Comparison of ENCODE assay signal across 11 mouse cellular contexts in the genomic region with DNA sequence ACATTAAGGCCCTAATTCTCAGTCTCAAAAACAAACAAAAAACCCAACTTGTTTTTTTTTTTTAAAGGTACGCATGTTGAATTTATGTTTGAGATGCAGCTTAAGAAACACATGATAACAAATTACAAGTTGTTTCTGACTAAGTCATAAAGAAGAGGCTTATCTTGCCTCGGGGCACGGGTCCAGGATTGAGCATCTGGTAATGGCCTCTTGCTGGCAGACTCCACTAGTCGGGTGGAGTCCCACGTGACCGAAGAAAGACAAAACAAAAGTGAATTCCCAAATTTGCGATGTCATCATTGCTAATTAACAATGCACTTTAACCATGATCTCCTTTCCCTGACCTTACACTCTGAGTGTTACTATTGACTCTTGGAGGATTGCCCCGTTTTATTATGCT. TPM values are rescaled to one million over a fixed set of nuclear protein-coding genes. Genes with fewer than 3 reads are reported as not detected.
A peak's percentile ranks its signal among the peaks of the same experiment; 100 is the strongest.
DNase-seq lines count a peak whose midpoint lies in the region; ATAC-seq and TF ChIP-seq lines count a peak whose summit lies in the region.
"Had no signal": no experiment of that assay in that cellular context is flagged by ENCODE, and none has a peak within 500 bp of the region (broad histone marks: within the 10 kb centered on the region; RNA-seq: fewer than 3 reads in every experiment).

No protein-coding gene starts in this region.

- no peaks in the 10 kb centered on the region for H3K27me3 ChIP-seq in limb, embryonic 14.5 days (ENCODE audit: control insufficient read depth, insufficient read depth, low read length)
- no peaks in the 10 kb centered on the region for H3K27me3 ChIP-seq in limb, embryonic 10.5 days (ENCODE audit: low read depth, poor library complexity, severe bottlenecking)
- H3K27me3 ChIP-seq: embryonic facial prominence, embryonic 13.5 days; liver, embryonic 13.5 days had no signal

- no peak overlapping the region for H3K27ac ChIP-seq in limb, embryonic 14.5 days (replicated peaks; ENCODE audit: low read depth, low read length)
- H3K27ac ChIP-seq in limb, embryonic 10.5 days: no peak overlapping the region
- H3K27ac ChIP-seq in left cerebral cortex, adult 2 months: no peak overlapping the region
- H3K27ac ChIP-seq: embryonic facial prominence, embryonic 13.5 days; hindbrain, embryonic 10.5 days; liver, embryonic 13.5 days had no signal

- WGBS in limb, embryonic 14.5 days: 83% methylated on average over 8 of the region's 8 CpGs
- WGBS in limb, embryonic 10.5 days: 85% methylated on average over 8 of the region's 8 CpGs

- peak; percentile 71 to 77 for DNase-seq in adrenal gland, adult (ENCODE audit: inconsistent age in 2 of 2, low spot score in 1 of 2)
- no peak for DNase-seq in adrenal gland, postnatal 4 days (ENCODE audit: low spot score in 2 of 2)
- DNase-seq in limb, embryonic 14.5 days (ENCODE audit: low spot score): peak; percentile 36
- no peak for DNase-seq in limb, embryonic 10.5 days (ENCODE audit: low spot score)
- peak; percentile 81 to 88 for DNase-seq in heart, adult 9 months (ENCODE audit: low spot score in 2 of 2)
- peak; percentile 72 for DNase-seq in skeletal muscle tissue, adult 2 months (ENCODE audit: low read depth, low spot score)
- no peak for DNase-seq in neural tube, embryonic 10.5 days (ENCODE audit: extremely low spot score, low spot score)
- DNase-seq in left cerebral cortex, adult 2 months (ENCODE audit: extremely low spot score in 1 of 2, low spot score in 2 of 2): no peak
- DNase-seq: liver, embryonic 13.5 days had no signal

- peaks cover 9% of the 10 kb centered on the region for H3K4me1 ChIP-seq in limb, embryonic 14.5 days (ENCODE audit: control insufficient read depth, insufficient read depth, low read length)
- H3K4me1 ChIP-seq in limb, embryonic 10.5 days: no peaks in the 10 kb centered on the region
- H3K4me1 ChIP-seq: embryonic facial prominence, embryonic 13.5 days; hindbrain, embryonic 10.5 days had no signal

- no peak for TF ChIP-seq POLR2A in limb, embryonic 14.5 days (IDR thresholded peaks at IDR 0.05; ENCODE audit: borderline replicate concordance, extremely low read depth, insufficient read depth, insufficient read length)

- ATAC-seq in limb, embryonic 14.5 days (ENCODE audit: low FRiP score, low read depth): no peak

- no peaks in the 10 kb centered on the region for H3K36me3 ChIP-seq in limb, embryonic 14.5 days (ENCODE audit: control insufficient read depth, insufficient read depth, low read length)
- no peaks in the 10 kb centered on the region for H3K36me3 ChIP-seq in limb, embryonic 10.5 days
- H3K36me3 ChIP-seq: embryonic facial prominence, embryonic 13.5 days; hindbrain, embryonic 10.5 days; liver, embryonic 13.5 days had no signal

- no peaks in the 10 kb centered on the region; the same call in 1 of the 2 replicates for H3K9me3 ChIP-seq in limb, embryonic 14.5 days (ENCODE audit: control insufficient read depth, low read length)
- H3K9me3 ChIP-seq in limb, embryonic 10.5 days (replicated peaks): no peaks in the 10 kb centered on the region
- H3K9me3 ChIP-seq: liver, embryonic 13.5 days had no signal

- no peak overlapping the region for H3K4me2 ChIP-seq in limb, embryonic 14.5 days (replicated peaks; ENCODE audit: low read depth, low read length, severe bottlenecking)
- H3K4me2 ChIP-seq: embryonic facial prominence, embryonic 13.5 days; liver, embryonic 13.5 days had no signal

- intact Hi-C loops in left cerebral cortex, adult 2 months (cut with DNase I): no loop called here

- no peak overlapping the region for H3K9ac ChIP-seq in limb, embryonic 14.5 days (ENCODE audit: low read depth, low read length, severe bottlenecking)
- H3K9ac ChIP-seq: embryonic facial prominence, embryonic 13.5 days; liver, embryonic 13.5 days had no signal

- H3K4me3 ChIP-seq in limb, embryonic 14.5 days (replicated peaks; ENCODE audit: low read length): no peak overlapping the region
- H3K4me3 ChIP-seq in limb, embryonic 10.5 days: no peak overlapping the region
- no peak overlapping the region for H3K4me3 ChIP-seq in left cerebral cortex, adult 2 months
- H3K4me3 ChIP-seq: embryonic facial prominence, embryonic 13.5 days; hindbrain, embryonic 10.5 days; liver, embryonic 13.5 days had no signal

- no peak for TF ChIP-seq CTCF in left cerebral cortex, adult 2 months (IDR thresholded peaks at IDR 0.05)

RNA-seq across cellular contexts. Expression of a gene that starts 6.8 kb away (rescaled TPM):
- total RNA-seq in adrenal gland, postnatal 4 days (2021): 10 to 100 TPM; 11.2 to 14.0 TPM
- 7.5 and 9.2 TPM in 2 replicates for polyA plus RNA-seq in limb, embryonic 14.5 days (2012; rRNA removed)
- polyA plus RNA-seq in limb, embryonic 14.5 days (2014; fragmentation: Nextera tagmentation; extraction: Ambion mirVana): 1.1 and 1.4 TPM in 2 replicates
- polyA plus RNA-seq in limb, embryonic 10.5 days (2016; fragmentation: Nextera tagmentation; extraction: Ambion mirVana): 0.33 and 0.69 TPM in 2 replicates
- 1 to 10 TPM; 2.7 to 3.8 TPM for total RNA-seq in left cerebral cortex, adult 2 months (2021)

RNA-seq across cellular contexts. Expression of a gene that starts 34.6 kb away (rescaled TPM):
- total RNA-seq in adrenal gland, postnatal 4 days (2021): 10 to 100 TPM in 1 of 2 experiments, 1 to 10 TPM in 1; 1.2 to 39.0 TPM
- 1.3 TPM in 2 replicates for polyA plus RNA-seq in limb, embryonic 14.5 days (2012; rRNA removed)
- 0.34 and 1.1 TPM in 2 replicates for polyA plus RNA-seq in limb, embryonic 14.5 days (2014; fragmentation: Nextera tagmentation; extraction: Ambion mirVana)
- polyA plus RNA-seq in limb, embryonic 10.5 days (2016; fragmentation: Nextera tagmentation; extraction: Ambion mirVana): 1.3 and 2.3 TPM in 2 replicates
- 1 to 10 TPM; 3.2 to 4.1 TPM for total RNA-seq in left cerebral cortex, adult 2 months (2021)

RNA-seq across cellular contexts. Expression of a gene that starts 35.9 kb away (rescaled TPM):
- total RNA-seq in adrenal gland, postnatal 4 days (2021): 1 to 10 TPM; 1.8 to 4.0 TPM
- polyA plus RNA-seq in limb, embryonic 14.5 days (2012; rRNA removed): 3.2 and 3.3 TPM in 2 replicates
- polyA plus RNA-seq in limb, embryonic 14.5 days (2014; fragmentation: Nextera tagmentation; extraction: Ambion mirVana): 2.5 and 3.2 TPM in 2 replicates
- polyA plus RNA-seq in limb, embryonic 10.5 days (2016; fragmentation: Nextera tagmentation; extraction: Ambion mirVana): 0.74 and 0.93 TPM in 2 replicates
- total RNA-seq in left cerebral cortex, adult 2 months (2021): 1 to 10 TPM; 9.4 to 9.9 TPM

RNA-seq across cellular contexts. Expression of a gene that starts 47.8 kb away (rescaled TPM):
- total RNA-seq in adrenal gland, postnatal 4 days (2021): 10 to 100 TPM in 1 of 2 experiments, 1 to 10 TPM in 1; 7.4 to 17.2 TPM
- 5.3 and 5.9 TPM in 2 replicates for polyA plus RNA-seq in limb, embryonic 14.5 days (2012; rRNA removed)
- polyA plus RNA-seq in limb, embryonic 14.5 days (2014; fragmentation: Nextera tagmentation; extraction: Ambion mirVana): 5.2 and 6.3 TPM in 2 replicates
- 0.83 and 0.96 TPM in 2 replicates for polyA plus RNA-seq in limb, embryonic 10.5 days (2016; fragmentation: Nextera tagmentation; extraction: Ambion mirVana)
- 1 to 10 TPM; 8.4 to 8.9 TPM for total RNA-seq in left cerebral cortex, adult 2 months (2021)

Comparison
In these comparisons a context has a peak if more than half of its experiments do, and no peak if none do; other contexts are left out.
1. DNase-seq: peak in adrenal gland, adult (2 of 2), limb, embryonic 14.5 days (single experiment), heart, adult 9 months (2 of 2) and skeletal muscle tissue, adult 2 months (single experiment); none in adrenal gland, postnatal 4 days (0 of 2), limb, embryonic 10.5 days (single experiment), neural tube, embryonic 10.5 days (single experiment) and left cerebral cortex, adult 2 months (0 of 2).